Mouse (Mus musculus): ENCODE results near the gene Adamtsl1. TPM values are rescaled to one million over a fixed set of nuclear protein-coding genes. Genes with fewer than 3 reads are reported as not detected.

Gene Adamtsl1
- polyA plus RNA-seq, 1 experiment: 0.48 TPM

GRCm38 (mm10) chr4:85707352-85708057, 193.5 kb downstream of the Adamtsl1 start:
- Histone ChIP-seq H3ac (ENCODE audit: control insufficient read depth, insufficient read length, low read depth) (no peak overlapping the region), H3K27me3 (ENCODE audit: control insufficient read depth, insufficient read depth, insufficient read length) (no peaks in the 10 kb centered on the region), H3K79me2 (ENCODE audit: control insufficient read depth, insufficient read depth) (no peaks in the 10 kb centered on the region), H3K79me3 (ENCODE audit: low read depth) (no peaks in the 10 kb centered on the region), H3K36me3 (ENCODE audit: control insufficient read depth, insufficient read depth) (no peaks in the 10 kb centered on the region), H3K4me3 (ENCODE audit: insufficient read depth, poor library complexity, severe bottlenecking) (no peak overlapping the region)
- TF ChIP-seq MYOD1 (IDR thresholded peaks at IDR 0.05; ENCODE audit: control insufficient read depth, insufficient read length, low read depth) (no peak), CEBPB (IDR thresholded peaks at IDR 0.05; ENCODE audit: low read depth) (no peak), CTCF (IDR thresholded peaks at IDR 0.05; ENCODE audit: control insufficient read depth, insufficient read depth, insufficient read length) (no peak), MAX (IDR thresholded peaks at IDR 0.05) (no peak), MYOG (IDR thresholded peaks at IDR 0.05; ENCODE audit: control insufficient read depth, extremely low read depth, insufficient read length) (no peak), USF1 (IDR thresholded peaks at IDR 0.05; ENCODE audit: low read depth) (no peak), FOSL1 (IDR thresholded peaks at IDR 0.05; ENCODE audit: insufficient read depth, low read length, poor library complexity, severe bottlenecking) (no peak)

DNA sequence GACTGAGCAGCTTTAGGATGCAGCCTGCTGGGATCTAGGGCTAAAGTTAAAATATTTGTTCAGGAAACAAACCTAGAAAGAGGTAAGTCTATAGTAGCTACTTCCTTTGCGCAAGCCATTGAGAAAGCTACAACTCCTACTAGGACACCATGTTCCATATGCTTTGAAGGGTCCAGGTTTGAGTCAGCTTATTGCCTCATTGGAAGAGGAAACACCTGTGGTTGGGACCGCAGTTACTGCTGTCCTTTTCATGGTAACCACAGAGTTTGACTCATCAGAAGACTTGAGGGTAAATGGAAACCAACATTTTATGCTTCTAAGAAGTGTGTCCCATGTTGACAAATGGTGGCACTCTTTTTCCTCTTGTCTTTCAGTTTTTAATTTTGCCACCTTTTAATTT, 195.7 kb downstream of the Adamtsl1 start:
- H3K79me2 ChIP-seq (ENCODE audit: control insufficient read depth, insufficient read depth): no peaks in the 10 kb centered on the region
- no peaks in the 10 kb centered on the region for H3K79me3 ChIP-seq (ENCODE audit: low read depth)
- TF ChIP-seq MYOG (IDR thresholded peaks at IDR 0.05; ENCODE audit: control insufficient read depth, extremely low read depth, insufficient read length) (no peak), CEBPB (IDR thresholded peaks at IDR 0.05; ENCODE audit: low read depth) (no peak), CTCF (IDR thresholded peaks at IDR 0.05; ENCODE audit: control insufficient read depth, insufficient read depth, insufficient read length) (no peak), FOSL1 (IDR thresholded peaks at IDR 0.05; ENCODE audit: insufficient read depth, low read length, poor library complexity, severe bottlenecking) (no peak), USF1 (IDR thresholded peaks at IDR 0.05; ENCODE audit: low read depth) (no peak)
- H3K4me3 ChIP-seq (ENCODE audit: insufficient read depth, poor library complexity, severe bottlenecking): no peak overlapping the region
- H3ac ChIP-seq (ENCODE audit: control insufficient read depth, insufficient read length, low read depth): no peak overlapping the region
- H3K36me3 ChIP-seq (ENCODE audit: control insufficient read depth, insufficient read depth): no peaks in the 10 kb centered on the region
- H3K27me3 ChIP-seq (ENCODE audit: control insufficient read depth, insufficient read depth, insufficient read length): no peaks in the 10 kb centered on the region

GRCm38 (mm10) chr4:85724999-85725398, 211.0 kb downstream of the Adamtsl1 start:
- no peaks in the 10 kb centered on the region for H3K36me3 ChIP-seq (ENCODE audit: control insufficient read depth, insufficient read depth)
- TF ChIP-seq MYOD1 (IDR thresholded peaks at IDR 0.05; ENCODE audit: control insufficient read depth, insufficient read length, low read depth) (no peak), FOSL1 (IDR thresholded peaks at IDR 0.05; ENCODE audit: insufficient read depth, low read length, poor library complexity, severe bottlenecking) (no peak), MYOG (IDR thresholded peaks at IDR 0.05; ENCODE audit: control insufficient read depth, extremely low read depth, insufficient read length) (no peak), MAX (IDR thresholded peaks at IDR 0.05) (no peak), USF1 (IDR thresholded peaks at IDR 0.05; ENCODE audit: low read depth) (no peak), CEBPB (IDR thresholded peaks at IDR 0.05; ENCODE audit: low read depth) (no peak), CTCF (IDR thresholded peaks at IDR 0.05; ENCODE audit: control insufficient read depth, insufficient read depth, insufficient read length) (no peak)
- no peak overlapping the region for H3ac ChIP-seq (ENCODE audit: control insufficient read depth, insufficient read length, low read depth)
- no peak overlapping the region for H3K4me3 ChIP-seq (ENCODE audit: insufficient read depth, poor library complexity, severe bottlenecking)
- no peaks in the 10 kb centered on the region for H3K79me3 ChIP-seq (ENCODE audit: low read depth)
- H3K27me3 ChIP-seq (ENCODE audit: control insufficient read depth, insufficient read depth, insufficient read length): no peaks in the 10 kb centered on the region
- no peaks in the 10 kb centered on the region for H3K79me2 ChIP-seq (ENCODE audit: control insufficient read depth, insufficient read depth)

DNA sequence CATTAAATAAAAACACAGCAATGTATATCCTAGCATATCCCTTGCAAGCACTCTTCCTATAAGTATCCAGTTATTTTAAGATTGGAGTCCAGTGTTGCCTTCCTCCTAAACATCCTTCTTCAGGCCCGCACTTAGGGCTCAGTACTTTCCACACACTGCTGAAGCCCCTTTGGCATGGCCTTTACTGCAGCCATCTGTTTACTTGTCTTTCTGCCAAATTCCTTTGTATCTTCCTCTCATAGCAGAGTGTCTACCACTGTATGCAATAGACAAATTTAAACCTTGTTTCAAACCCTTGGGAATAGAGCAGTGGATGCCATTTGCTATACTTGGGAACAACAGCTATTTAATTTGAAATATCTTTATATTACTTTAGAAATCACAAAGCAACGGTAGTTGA, 213.8 kb downstream of the Adamtsl1 start:
- Histone ChIP-seq H3ac (ENCODE audit: control insufficient read depth, insufficient read length, low read depth) (no peak overlapping the region), H3K4me3 (ENCODE audit: insufficient read depth, poor library complexity, severe bottlenecking) (no peak overlapping the region), H3K79me3 (ENCODE audit: low read depth) (no peaks in the 10 kb centered on the region), H3K27me3 (ENCODE audit: control insufficient read depth, insufficient read depth, insufficient read length) (no peaks in the 10 kb centered on the region), H3K36me3 (ENCODE audit: control insufficient read depth, insufficient read depth) (no peaks in the 10 kb centered on the region), H3K79me2 (ENCODE audit: control insufficient read depth, insufficient read depth) (no peaks in the 10 kb centered on the region)
- TF ChIP-seq CTCF (IDR thresholded peaks at IDR 0.05; ENCODE audit: control insufficient read depth, insufficient read depth, insufficient read length) (no peak), CEBPB (IDR thresholded peaks at IDR 0.05; ENCODE audit: low read depth) (no peak), MAX (IDR thresholded peaks at IDR 0.05) (no peak), USF1 (IDR thresholded peaks at IDR 0.05; ENCODE audit: low read depth) (no peak), FOSL1 (IDR thresholded peaks at IDR 0.05; ENCODE audit: insufficient read depth, low read length, poor library complexity, severe bottlenecking) (no peak), MYOD1 (IDR thresholded peaks at IDR 0.05; ENCODE audit: control insufficient read depth, insufficient read length, low read depth) (no peak), MYOG (IDR thresholded peaks at IDR 0.05; ENCODE audit: control insufficient read depth, extremely low read depth, insufficient read length) (no peak)

- Histone ChIP-seq H3K27me3 (ENCODE audit: control insufficient read depth, insufficient read depth, insufficient read length) (no peaks in the 10 kb centered on the region), H3K79me3 (ENCODE audit: low read depth) (no peaks in the 10 kb centered on the region), H3K36me3 (ENCODE audit: control insufficient read depth, insufficient read depth) (no peaks in the 10 kb centered on the region), H3K4me3 (ENCODE audit: insufficient read depth, poor library complexity, severe bottlenecking) (no peak overlapping the region), H3K79me2 (ENCODE audit: control insufficient read depth, insufficient read depth) (no peaks in the 10 kb centered on the region), H3ac (ENCODE audit: control insufficient read depth, insufficient read length, low read depth) (no peak overlapping the region)
- TF ChIP-seq CTCF (IDR thresholded peaks at IDR 0.05; ENCODE audit: control insufficient read depth, insufficient read depth, insufficient read length) (no peak), FOSL1 (IDR thresholded peaks at IDR 0.05; ENCODE audit: insufficient read depth, low read length, poor library complexity, severe bottlenecking) (no peak), MYOG (IDR thresholded peaks at IDR 0.05; ENCODE audit: control insufficient read depth, extremely low read depth, insufficient read length) (no peak), MYOD1 (IDR thresholded peaks at IDR 0.05; ENCODE audit: control insufficient read depth, insufficient read length, low read depth) (no peak), CEBPB (IDR thresholded peaks at IDR 0.05; ENCODE audit: low read depth) (no peak), USF1 (IDR thresholded peaks at IDR 0.05; ENCODE audit: low read depth) (no peak), MAX (IDR thresholded peaks at IDR 0.05) (no peak)
Observed at GRCm38 (mm10) chr4:85728416-85728815, 214.4 kb downstream of the Adamtsl1 start.
